Mouse (Mus musculus): ENCODE data around the gene Klf15. TPM values are rescaled to one million over a fixed set of nuclear protein-coding genes. Genes with fewer than 3 reads are reported as not detected.

Klf15 gene
- polyA plus RNA-seq (2017; shearing (Covaris generic)), result not detected

GRCm38 (mm10) chr6:90462181-90462706 is at the start of gene Klf15:
Gene Klf15, plus strand, starts transcription at chr6:90462576.

DNA sequence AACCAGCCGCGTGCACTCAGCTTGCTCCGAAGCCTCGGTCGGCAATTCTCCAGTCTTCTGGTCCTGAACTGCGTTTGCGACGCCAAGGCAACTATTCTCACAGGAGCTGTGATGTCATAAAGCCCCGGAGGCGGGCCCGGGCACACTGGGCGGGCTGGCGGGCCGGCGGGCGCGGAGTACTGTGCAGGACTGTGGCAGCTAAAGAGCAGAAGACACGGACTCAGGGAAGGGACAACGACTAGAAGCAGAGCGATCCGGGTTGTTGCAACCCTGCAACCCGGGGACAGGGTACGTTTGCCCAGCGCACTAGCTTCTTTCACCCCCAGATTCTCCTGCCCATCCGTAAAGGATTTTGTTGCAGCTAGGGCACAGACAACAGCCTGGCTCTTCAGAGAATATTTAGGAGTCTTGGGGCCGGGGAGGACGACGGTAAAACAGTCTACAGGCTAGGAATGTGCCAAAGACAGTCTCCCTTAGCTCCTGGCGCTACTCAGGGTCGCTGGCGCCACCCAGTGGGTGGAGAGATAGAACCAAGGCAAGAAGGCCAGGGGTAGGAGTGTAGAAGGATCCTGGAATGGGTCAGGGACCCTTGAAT is 33.9 kb upstream of the Klf15 start, which contains the start of gene Cfap100:
TSS of gene Cfap100 (minus strand) at position 418 of the 595 bp plus-strand sequence.

DNA sequence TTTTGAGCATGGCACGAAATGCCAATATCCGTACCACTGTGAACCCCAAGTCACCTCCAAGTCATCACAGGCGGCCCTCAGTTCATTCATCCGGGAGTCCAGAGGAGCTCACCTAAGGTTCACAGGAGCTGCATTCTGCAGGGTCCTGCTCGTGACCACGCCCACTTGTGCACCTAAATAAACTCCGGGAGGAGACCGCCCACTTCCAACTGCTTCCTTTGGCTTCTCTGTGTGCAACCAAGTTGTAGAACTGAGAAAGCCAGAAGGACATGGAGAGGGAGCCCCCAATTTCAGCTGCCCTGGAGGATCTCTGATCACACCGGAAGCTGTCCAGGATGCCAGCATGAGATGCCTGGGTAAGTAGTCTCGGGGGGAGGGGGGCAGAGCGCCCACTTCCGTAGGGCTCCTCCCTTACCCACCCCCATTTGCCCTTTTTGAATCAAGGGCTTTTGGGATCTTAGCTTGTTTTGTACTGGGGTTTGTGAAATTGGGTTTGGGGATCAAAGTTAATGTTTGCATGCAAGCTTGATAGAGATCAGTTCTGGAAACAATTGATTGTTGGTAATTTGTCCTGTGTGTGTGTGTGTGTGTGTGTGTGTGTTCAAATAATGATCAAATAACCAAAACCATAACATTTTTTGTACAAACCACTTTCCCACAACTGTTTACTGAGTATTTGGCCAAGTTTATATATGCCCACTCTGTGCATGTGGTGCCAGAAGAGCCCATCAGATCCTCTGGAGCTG is 24.0 kb downstream of the Klf15 start, which contains the start of gene Aldh1l1:
TSS of gene Aldh1l1 (plus strand) at position 252 of the 746 bp plus-strand sequence.

Other genes starting within 250 kb of the Klf15 start
- gene Vmn1r53, start 238.1 kb upstream of the Klf15 start, polyA plus RNA-seq (2017; shearing (Covaris generic)), result not detected
- not detected for gene Vmn1r54, start 216.3 kb upstream of the Klf15 start, polyA plus RNA-seq (2017; shearing (Covaris generic))
- gene BC048671, start 161.4 kb upstream of the Klf15 start, polyA plus RNA-seq (2017; shearing (Covaris generic)), result not detected
- gene Chst13, start 137.4 kb upstream of the Klf15 start, polyA plus RNA-seq (2017; shearing (Covaris generic)), result not detected
- gene Uroc1, start 129.3 kb upstream of the Klf15 start, polyA plus RNA-seq (2017; shearing (Covaris generic)), result not detected
- 34.8 TPM for gene Zxdc, start 93.1 kb upstream of the Klf15 start, polyA plus RNA-seq (2017; shearing (Covaris generic))
- gene Cfap100, start 33.8 kb upstream of the Klf15 start, polyA plus RNA-seq (2017; shearing (Covaris generic)), result 0.16 TPM
- 0.47 TPM for gene Aldh1l1, start 23.9 kb downstream of the Klf15 start, polyA plus RNA-seq (2017; shearing (Covaris generic))
- gene Slc41a3, start 142.1 kb downstream of the Klf15 start, polyA plus RNA-seq (2017; shearing (Covaris generic)), result 13.8 TPM

Data from CD4-positive, CD25-positive, alpha-beta regulatory T cell (primary cell).